Mouse (Mus musculus): ENCODE data around the gene Mamstr. TPM values are rescaled to one million over a fixed set of nuclear protein-coding genes. Genes with fewer than 3 reads are reported as not detected.

Mamstr gene
- polyA plus RNA-seq, 2 experiments: 19.8 to 34.6 TPM

- ATAC-seq (ENCODE audit: low FRiP score, low read depth): no peak
- no peaks in the 10 kb centered on the region for H3K27me3 ChIP-seq (ENCODE audit: control insufficient read depth, insufficient read depth, low read length)
These were observed 12.5 kb upstream of the Mamstr start, which contains the start of gene Rasip1 for GRCm38 (mm10) chr7:45627261-45627660. Gene Rasip1 (plus strand): TSS chr7:45627488.

GRCm38 (mm10) chr7:45628364-45629294, 11.1 kb upstream of the Mamstr start:
- ATAC-seq (ENCODE audit: low FRiP score, low read depth) (peak; percentile 86), DNase-seq (ENCODE audit: low spot score) (peak; percentile 83)
- Histone ChIP-seq H3K9me3 (ENCODE audit: control insufficient read depth, low read length) (no peaks in the 10 kb centered on the region), H3K4me2 (replicated peaks; ENCODE audit: low read depth, low read length, severe bottlenecking) (peak overlapping the region; percentile 99), H3K36me3 (ENCODE audit: control insufficient read depth, insufficient read depth, low read length) (no peaks in the 10 kb centered on the region), H3K27me3 (ENCODE audit: control insufficient read depth, insufficient read depth, low read length) (no peaks in the 10 kb centered on the region), H3K4me1 (ENCODE audit: control insufficient read depth, insufficient read depth, low read length) (peaks cover 6% of the 10 kb centered on the region; the same call in 1 of the 2 replicates), H3K9ac (ENCODE audit: low read depth, low read length, severe bottlenecking) (peak overlapping the region; percentile 80), H3K27ac (replicated peaks; ENCODE audit: low read depth, low read length) (peak overlapping the region; percentile 65; the same call in 1 of the 2 replicates), H3K4me3 (replicated peaks; ENCODE audit: low read length) (peak overlapping the region; percentile 62)
- WGBS: 2% methylated on average over 88 of the region's 105 CpGs
- 0 out of 2 replicates have a peak, but pooled peaks have one; percentile 61 for TF ChIP-seq POLR2A (IDR thresholded peaks at IDR 0.05; ENCODE audit: borderline replicate concordance, extremely low read depth, insufficient read depth, insufficient read length)

More at GRCm38 (mm10) chr7:45627261-45627660, 12.5 kb upstream of the Mamstr start, which contains the start of gene Rasip1:
- H3K4me1 ChIP-seq (ENCODE audit: control insufficient read depth, insufficient read depth, low read length): peaks cover 2% of the 10 kb centered on the region; the same call in 1 of the 2 replicates
- peak within 1 kb of the TSS; percentile 99 for H3K4me2 ChIP-seq (replicated peaks; ENCODE audit: low read depth, low read length, severe bottlenecking)
- no peak for TF ChIP-seq POLR2A (IDR thresholded peaks at IDR 0.05; ENCODE audit: borderline replicate concordance, extremely low read depth, insufficient read depth, insufficient read length)
- WGBS: 77% methylated on average over 9 of the region's 9 CpGs
- DNase-seq (ENCODE audit: low spot score): no peak
- H3K9me3 ChIP-seq (ENCODE audit: control insufficient read depth, low read length): no peaks in the 10 kb centered on the region
- peak within 1 kb of the TSS; percentile 80 for H3K9ac ChIP-seq (ENCODE audit: low read depth, low read length, severe bottlenecking)
- H3K4me3 ChIP-seq (replicated peaks; ENCODE audit: low read length): peak within 1 kb of the TSS; percentile 62
- no peaks in the 10 kb centered on the region for H3K36me3 ChIP-seq (ENCODE audit: control insufficient read depth, insufficient read depth, low read length)
- H3K27ac ChIP-seq (replicated peaks; ENCODE audit: low read depth, low read length): peak within 1 kb of the TSS; percentile 65; the same call in 1 of the 2 replicates

- Histone ChIP-seq H3K4me1 (ENCODE audit: control insufficient read depth, insufficient read depth, low read length) (peaks cover 6% of the 10 kb centered on the region; the same call in 1 of the 2 replicates), H3K9ac (ENCODE audit: low read depth, low read length, severe bottlenecking) (no peak overlapping the region), H3K4me2 (replicated peaks; ENCODE audit: low read depth, low read length, severe bottlenecking) (0 out of 2 replicates have a peak overlapping the region, but pooled peaks have one; percentile 2), H3K9me3 (ENCODE audit: control insufficient read depth, low read length) (no peaks in the 10 kb centered on the region), H3K4me3 (replicated peaks; ENCODE audit: low read length) (no peak overlapping the region), H3K27ac (replicated peaks; ENCODE audit: low read depth, low read length) (no peak overlapping the region), H3K36me3 (ENCODE audit: control insufficient read depth, insufficient read depth, low read length) (no peaks in the 10 kb centered on the region), H3K27me3 (ENCODE audit: control insufficient read depth, insufficient read depth, low read length) (no peaks in the 10 kb centered on the region)
- WGBS: 72% methylated on average over 23 of the region's 23 CpGs
- ATAC-seq (ENCODE audit: low FRiP score, low read depth): no peak
- no peak for DNase-seq (ENCODE audit: low spot score)
- TF ChIP-seq POLR2A (IDR thresholded peaks at IDR 0.05; ENCODE audit: borderline replicate concordance, extremely low read depth, insufficient read depth, insufficient read length): no peak
These were observed 9.5 kb upstream of the Mamstr start for GRCm38 (mm10) chr7:45630064-45630907.

- 0 out of 2 replicates have a peak, but pooled peaks have one; percentile 18 for ATAC-seq (ENCODE audit: low FRiP score, low read depth)
- 0 out of 2 replicates have a peak, but pooled peaks cover 7% of the 10 kb centered on the region for H3K36me3 ChIP-seq (ENCODE audit: control insufficient read depth, insufficient read depth, low read length)
- no peak overlapping the region for H3K27ac ChIP-seq (replicated peaks; ENCODE audit: low read depth, low read length)
- WGBS: 11% methylated on average over 29 of the region's 35 CpGs
- no peak for DNase-seq (ENCODE audit: low spot score)
- no peaks in the 10 kb centered on the region for H3K27me3 ChIP-seq (ENCODE audit: control insufficient read depth, insufficient read depth, low read length)
- peak overlapping the region; percentile 59 for H3K9ac ChIP-seq (ENCODE audit: low read depth, low read length, severe bottlenecking)
- H3K4me3 ChIP-seq (replicated peaks; ENCODE audit: low read length): peak overlapping the region; percentile 24
- H3K4me2 ChIP-seq (replicated peaks; ENCODE audit: low read depth, low read length, severe bottlenecking): peak overlapping the region; percentile 53
- no peaks in the 10 kb centered on the region for H3K9me3 ChIP-seq (ENCODE audit: control insufficient read depth, low read length)
- 0 out of 2 replicates have a peak, but pooled peaks have one; percentile 16 for TF ChIP-seq POLR2A (IDR thresholded peaks at IDR 0.05; ENCODE audit: borderline replicate concordance, extremely low read depth, insufficient read depth, insufficient read length)
- peaks cover 6% of the 10 kb centered on the region; the same call in 1 of the 2 replicates for H3K4me1 ChIP-seq (ENCODE audit: control insufficient read depth, insufficient read depth, low read length)
These were observed 7.3 kb upstream of the Mamstr start for GRCm38 (mm10) chr7:45632499-45632898.

All from limb, embryonic 14.5 days (tissue).